Mouse (Mus musculus): ENCODE measurements around the gene Fam189a1.

DNA sequence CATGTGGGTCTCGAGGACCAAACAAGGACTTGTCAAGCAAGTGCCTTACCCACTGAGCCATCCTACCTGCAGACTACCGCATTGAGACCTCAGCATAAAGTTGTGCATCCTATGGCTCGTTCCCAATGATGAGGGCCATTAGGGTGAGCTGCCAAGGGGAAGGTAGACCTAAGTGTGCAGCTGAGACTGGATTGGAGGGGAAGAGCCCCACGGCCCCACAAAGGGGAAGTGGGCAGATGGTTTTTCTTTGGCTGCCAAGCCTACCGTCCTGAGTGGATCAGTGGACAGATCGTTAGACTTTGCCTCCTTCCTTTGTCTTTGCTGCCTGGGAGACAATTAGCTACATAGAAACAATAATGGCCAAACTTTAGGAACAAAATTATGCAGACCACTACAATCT, 259.8 kb downstream of the Fam189a1 start:
- TF ChIP-seq MAX (IDR thresholded peaks at IDR 0.05) = no peak
- TF ChIP-seq MYOG (IDR thresholded peaks at IDR 0.05; ENCODE audit: control insufficient read depth, extremely low read depth, insufficient read length) = no peak
- no peak for TF ChIP-seq CTCF (IDR thresholded peaks at IDR 0.05; ENCODE audit: control insufficient read depth, insufficient read depth, insufficient read length)
- TF ChIP-seq USF1 (IDR thresholded peaks at IDR 0.05; ENCODE audit: low read depth) = no peak
- no peak for TF ChIP-seq CEBPB (IDR thresholded peaks at IDR 0.05; ENCODE audit: low read depth)
- TF ChIP-seq FOSL1 (IDR thresholded peaks at IDR 0.05; ENCODE audit: insufficient read depth, low read length, poor library complexity, severe bottlenecking) = no peak
